ENCODE assay signal across 8 mouse cellular contexts in genomic region chr15:52412869-52413771, GRCm38 (mm10).
A peak's percentile ranks its signal among the peaks of the same experiment; 100 is the strongest.
DNase-seq lines count a peak whose midpoint lies in the region; ATAC-seq lines count a peak whose summit lies in the region.

No protein-coding gene starts in this region.

- H3K27me3 ChIP-seq in forebrain, embryonic 16.5 days (replicated peaks; ENCODE audit: control insufficient read depth, insufficient read depth, low read length), result no peaks in the 10 kb centered on the region

- peak; percentile 95 for ATAC-seq in forebrain, embryonic 16.5 days

- H3K9me3 ChIP-seq in forebrain, embryonic 16.5 days (ENCODE audit: control insufficient read depth, low read length), result no peaks in the 10 kb centered on the region; the same call in 1 of the 2 replicates

- H3K27ac ChIP-seq in forebrain, embryonic 16.5 days (ENCODE audit: low read length), result peak overlapping the region; percentile 84

- 7% methylated on average over 18 of the region's 18 CpGs for WGBS in forebrain, embryonic 16.5 days

- intact Hi-C loops in left cerebral cortex, postnatal 25 days (cut with DNase I), result no loop called here

- no peaks in the 10 kb centered on the region for H3K36me3 ChIP-seq in forebrain, embryonic 16.5 days (ENCODE audit: control insufficient read depth, insufficient read depth)

- DNase-seq in lung, postnatal 10 days, result peak; percentile 1
- no peak for DNase-seq in lung, postnatal 25 days (ENCODE audit: low spot score)
- DNase-seq in left cerebral cortex, postnatal 25 days (ENCODE audit: low spot score in 2 of 2), result peak; percentile 25 to 43
- DNase-seq in retina, postnatal 1 day, result peak; percentile 48
- DNase-seq in natural killer cell, adult 2 months (ENCODE audit: low spot score in 2 of 2), result no peak
- DNase-seq in heart, adult 11 months, result no peak
- no peak for DNase-seq in urinary bladder, postnatal 10 days (ENCODE audit: low spot score)

- peaks cover 13% of the 10 kb centered on the region for H3K4me1 ChIP-seq in forebrain, embryonic 16.5 days (replicated peaks; ENCODE audit: control insufficient read depth, insufficient read depth, low read length)

- H3K4me2 ChIP-seq in forebrain, embryonic 16.5 days (ENCODE audit: low read length), result peak overlapping the region; percentile 48

- peak overlapping the region; percentile 14; the same call in 1 of the 2 replicates for H3K4me3 ChIP-seq in forebrain, embryonic 16.5 days (replicated peaks; ENCODE audit: low read length)

- H3K9ac ChIP-seq in forebrain, embryonic 16.5 days (replicated peaks; ENCODE audit: low read depth, low read length), result no peak overlapping the region; the same call in 1 of the 2 replicates

Comparison
In these comparisons a context has a peak if more than half of its experiments do, and no peak if none do; other contexts are left out.
1. DNase-seq: peak in lung, postnatal 10 days (single experiment), left cerebral cortex, postnatal 25 days (2 of 2) and retina, postnatal 1 day (single experiment); none in lung, postnatal 25 days (single experiment), natural killer cell, adult 2 months (0 of 2), heart, adult 11 months (single experiment) and urinary bladder, postnatal 10 days (single experiment).